Mouse (Mus musculus) heart, postnatal 0 days (tissue): Measurements from ENCODE around the gene Fbrsl1. TPM values are rescaled to one million over a fixed set of nuclear protein-coding genes. Genes with fewer than 3 reads are reported as not detected.

Experiments used
- ATAC-seq: fragments of 200-750 bp; cut with Nextera tagmentation; 2 replicates; pipeline ENCODE4 v1.8.0; 2017; ENCODE audit warnings: low read depth, moderate number of reproducible peaks, moderate library complexity; ENCODE audit not compliant: insufficient read depth
- DNase-seq: peaks from one replicate; pipeline ENCODE4 v3.0.0-alpha.2; 2016; ENCODE audit warnings: low spot score
- H3K27ac ChIP-seq: fragments of 300-500 bp; sonication (generic); 2 replicates; pipeline ENCODE4 v1.5.1; 2014; ENCODE audit warnings: low read depth, mild to moderate bottlenecking
- H3K27me3 ChIP-seq: fragments of 300-500 bp; sonication (generic); 2 replicates; pipeline ENCODE4 v1.6.1; 2014; ENCODE audit warnings: low read length, mixed read lengths; ENCODE audit not compliant: control insufficient read depth, insufficient read depth
- H3K36me3 ChIP-seq: fragments of 300-500 bp; sonication (generic); replicated peaks from 2 replicates; pipeline ENCODE4 v1.6.1; 2014; ENCODE audit warnings: low read length, mixed read lengths; ENCODE audit not compliant: control insufficient read depth, insufficient read depth
- H3K4me1 ChIP-seq: fragments of 300-500 bp; sonication (generic); 2 replicates; pipeline ENCODE4 v1.6.1; 2014; ENCODE audit warnings: antibody characterized with exemption; ENCODE audit not compliant: control insufficient read depth, insufficient read depth
- H3K4me2 ChIP-seq: fragments of 300-500 bp; sonication (generic); 2 replicates; pipeline ENCODE4 v1.6.1; 2014; ENCODE audit warnings: low read depth, mild to moderate bottlenecking, low read length, moderate library complexity
- H3K4me3 ChIP-seq: fragments of 300-500 bp; sonication (generic); 2 replicates; pipeline ENCODE4 v1.5.1; 2014; ENCODE audit warnings: low read depth, low read length
- H3K9ac ChIP-seq: fragments of 300-500 bp; sonication (generic); replicated peaks from 2 replicates; pipeline ENCODE4 v1.6.1; 2014; ENCODE audit warnings: low read depth, low read length, mixed read lengths
- H3K9me3 ChIP-seq: fragments of 300-500 bp; sonication (generic); replicated peaks from 2 replicates; pipeline ENCODE4 v1.6.1; 2016; ENCODE audit warnings: low read length; ENCODE audit not compliant: control insufficient read depth
- CTCF ChIP-seq: IDR thresholded peaks from 2 replicates; pipeline ENCODE4 v1.5.1; 2016; ENCODE audit warnings: antibody characterized with exemption, control low read depth, low read depth
- EP300 ChIP-seq: IDR thresholded peaks from 2 replicates; pipeline ENCODE4 v1.6.1; 2016; ENCODE audit warnings: antibody characterized with exemption, low read depth
- WGBS: fragments of 180-500 bp; shearing (Covaris S2); extraction: QIAGEN DNeasy Blood & Tissue Kit; methylation state at CpG from one replicate; pipeline ENCODE4 v1.1.7; 2014; 5-methylcytosine and 5-hydroxymethylcytosine counted together
- polyA plus RNA-seq: library from polyadenylated mRNA; unstranded; fragments of >200 nt; fragmentation: Nextera tagmentation; extraction: Ambion mirVana; gene quantifications from 2 replicates; pipeline ENCODE4 v1.2.1, GENCODE M21; 2015
- total RNA-seq: library from RNA; depleted of rRNA; stranded (reverse); fragments of >200 nt; gene quantifications from 2 replicates; pipeline ENCODE4 v1.2.3, GENCODE M21; 2014; ENCODE audit warnings: low replicate concordance

Gene Fbrsl1
- total and polyA plus RNA-seq, 2 experiments from 2014 or later = 7.6 to 19.2 TPM

DNA sequence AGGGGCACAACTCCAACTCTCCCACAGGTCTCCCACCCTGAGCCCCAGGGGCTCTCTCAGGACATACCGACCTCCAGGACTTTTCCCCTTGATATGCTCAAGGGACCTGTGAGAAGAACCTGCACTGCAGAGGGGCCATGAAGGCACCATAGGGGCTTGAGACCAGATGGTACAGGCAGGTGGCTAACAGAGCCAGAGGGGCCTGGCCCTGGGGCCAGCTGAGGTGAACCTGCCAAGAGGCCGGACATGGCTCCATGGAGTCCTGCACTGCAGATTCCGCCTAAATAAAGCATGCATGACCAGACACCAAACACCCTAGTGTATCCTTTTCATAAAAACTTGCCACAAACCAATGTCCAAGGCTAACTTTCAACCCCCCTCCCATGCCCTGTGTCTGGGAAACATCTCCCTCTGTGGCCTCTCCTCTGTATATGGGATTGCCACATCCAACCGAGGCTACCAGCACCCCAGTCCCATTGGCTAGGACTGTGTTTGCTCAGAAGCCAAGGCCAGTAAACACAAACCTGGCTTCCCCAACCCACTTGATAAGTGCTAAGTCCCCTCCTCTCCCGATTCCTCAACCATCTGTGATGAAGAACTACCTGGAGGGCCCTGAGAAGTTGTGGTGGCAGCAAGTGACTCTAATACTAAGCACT is 53.2 kb downstream of the Fbrsl1 start:
- Histone ChIP-seq H3K27ac (no peak overlapping the region), H3K9ac (no peak overlapping the region), H3K4me3 (no peak overlapping the region), H3K27me3 (no peaks in the 10 kb centered on the region), H3K36me3 (0 out of 2 replicates have a peak, but pooled peaks cover 2% of the 10 kb centered on the region), H3K4me1 (peaks cover 6% of the 10 kb centered on the region; the same call in 1 of the 2 replicates), H3K4me2 (no peak overlapping the region), H3K9me3 (no peaks in the 10 kb centered on the region)
- no peak for ATAC-seq
- TF ChIP-seq EP300 = no peak
- TF ChIP-seq CTCF = no peak
- no peak for DNase-seq
- WGBS = 88% methylated on average over 5 of the region's 5 CpGs

DNA sequence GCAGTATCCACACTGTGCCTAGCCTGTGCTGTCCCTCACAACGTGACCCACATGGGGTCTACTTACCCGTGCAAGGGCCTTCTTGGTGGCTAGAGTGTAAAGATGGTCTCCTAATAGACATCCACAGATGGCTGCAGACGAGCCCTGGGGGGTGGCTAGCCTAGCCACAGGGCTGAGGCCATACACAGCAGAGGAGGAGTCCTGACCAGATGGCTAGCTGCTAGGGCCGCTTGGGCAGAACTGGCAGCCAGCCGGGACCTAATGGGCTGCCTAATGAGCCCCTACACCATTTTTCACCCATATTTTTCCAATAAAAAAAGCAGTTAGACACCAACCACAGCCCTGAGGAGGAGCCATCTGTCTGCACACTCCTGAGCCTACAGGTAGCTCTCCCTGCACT is 55.6 kb downstream of the Fbrsl1 start:
- no peaks in the 10 kb centered on the region for H3K9me3 ChIP-seq
- TF ChIP-seq CTCF (no peak), EP300 (no peak)
- H3K9ac ChIP-seq = no peak overlapping the region
- no peaks in the 10 kb centered on the region for H3K27me3 ChIP-seq
- 0 out of 2 replicates have a peak, but pooled peaks cover 2% of the 10 kb centered on the region for H3K36me3 ChIP-seq
- DNase-seq = no peak
- H3K4me3 ChIP-seq = no peak overlapping the region
- 81% methylated on average over 5 of the region's 5 CpGs for WGBS
- no peak for ATAC-seq
- peaks cover 17% of the 10 kb centered on the region for H3K4me1 ChIP-seq
- no peak overlapping the region for H3K4me2 ChIP-seq
- H3K27ac ChIP-seq = no peak overlapping the region

DNA sequence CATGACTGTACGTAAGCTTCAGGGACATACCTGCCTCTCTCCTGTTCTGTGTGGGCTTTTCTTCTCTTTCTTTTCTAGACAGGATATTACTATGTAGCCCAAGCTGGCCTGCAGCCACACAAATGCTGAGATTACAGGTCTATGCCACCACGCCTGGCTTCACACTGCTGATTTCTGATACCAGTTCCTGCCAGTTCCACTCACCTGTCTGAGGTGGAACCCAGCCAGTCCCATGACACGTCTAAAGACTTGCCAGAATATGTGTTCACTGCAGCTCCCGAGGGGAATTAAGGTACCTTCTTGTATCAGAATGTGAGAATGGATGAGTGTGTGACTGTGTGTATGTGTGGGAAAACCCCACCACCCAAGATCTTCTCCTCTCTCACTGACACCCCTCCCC is 57.7 kb downstream of the Fbrsl1 start:
- no peak overlapping the region for H3K9ac ChIP-seq
- TF ChIP-seq EP300 = no peak
- H3K36me3 ChIP-seq = 0 out of 2 replicates have a peak, but pooled peaks cover 2% of the 10 kb centered on the region
- WGBS = 69% methylated on average over 4 of the region's 4 CpGs
- H3K27me3 ChIP-seq = no peaks in the 10 kb centered on the region
- H3K4me1 ChIP-seq = peaks cover 24% of the 10 kb centered on the region
- H3K27ac ChIP-seq = 0 out of 2 replicates have a peak overlapping the region, but pooled peaks have one; percentile 46
- H3K9me3 ChIP-seq = no peaks in the 10 kb centered on the region
- DNase-seq (no peak), ATAC-seq (no peak)
- no peak overlapping the region for H3K4me3 ChIP-seq
- no peak overlapping the region for H3K4me2 ChIP-seq

GRCm38 (mm10) chr5:110387332-110387731 is 61.0 kb downstream of the Fbrsl1 start:
- peak overlapping the region; percentile 71 for H3K4me2 ChIP-seq
- no peak overlapping the region for H3K27ac ChIP-seq
- peak overlapping the region; percentile 43 for H3K9ac ChIP-seq
- peaks cover 24% of the 10 kb centered on the region for H3K4me1 ChIP-seq
- ATAC-seq (no peak), DNase-seq (no peak)
- 30% methylated on average over 8 of the region's 8 CpGs for WGBS
- H3K27me3 ChIP-seq = no peaks in the 10 kb centered on the region
- H3K9me3 ChIP-seq = no peaks in the 10 kb centered on the region
- H3K36me3 ChIP-seq = no peaks in the 10 kb centered on the region
- H3K4me3 ChIP-seq = peak overlapping the region; percentile 56
- TF ChIP-seq EP300 = no peak
- no peak for TF ChIP-seq CTCF

GRCm38 (mm10) chr5:110386371-110387330 is 61.7 kb downstream of the Fbrsl1 start:
- TF ChIP-seq EP300 (no peak), CTCF (no peak)
- peak; percentile 85 for ATAC-seq
- H3K4me2 ChIP-seq = peak overlapping the region; percentile 71
- H3K9ac ChIP-seq = peak overlapping the region; percentile 43
- no peak overlapping the region for H3K27ac ChIP-seq
- no peaks in the 10 kb centered on the region for H3K9me3 ChIP-seq
- peak; percentile 68 for DNase-seq
- no peaks in the 10 kb centered on the region for H3K27me3 ChIP-seq
- 2% methylated on average over 90 of the region's 90 CpGs for WGBS
- peak overlapping the region; percentile 56 for H3K4me3 ChIP-seq
- peaks cover 24% of the 10 kb centered on the region for H3K4me1 ChIP-seq
- no peaks in the 10 kb centered on the region for H3K36me3 ChIP-seq
